Mouse (Mus musculus): Measurements from ENCODE around the gene Taar8a. TPM values are rescaled to one million over a fixed set of nuclear protein-coding genes. Genes with fewer than 3 reads are reported as not detected.
A peak's percentile ranks its signal among the peaks of the same experiment; 100 is the strongest.
"Not testable (repeated sequence)": the region's sequence is repeated elsewhere in the genome, so short reads cannot be mapped to it uniquely, and the experiment has no call there.

Taar8a gene
- total RNA-seq (2021): not detected

DNA sequence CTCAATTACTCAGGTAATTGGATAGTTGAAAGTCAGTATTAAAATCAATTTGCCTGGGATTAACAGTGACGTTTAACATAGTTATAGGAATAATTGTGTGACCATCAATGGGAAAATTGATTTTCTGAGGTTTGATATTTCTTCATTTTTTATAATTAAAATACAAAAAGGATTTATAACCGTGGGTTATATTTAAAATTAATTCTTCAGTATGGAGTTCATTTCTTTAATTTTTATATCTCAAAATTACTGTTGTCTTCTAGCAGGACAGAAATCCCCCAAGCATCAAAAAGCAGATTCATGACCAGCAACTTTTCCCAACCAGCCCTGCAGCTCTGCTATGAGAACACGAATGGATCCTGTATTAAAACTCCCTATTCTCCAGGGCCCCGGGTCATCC lies at the start of gene Taar8a:
Gene Taar8a, plus strand, starts transcription at position 301 of the 400 bp plus-strand sequence.
- DNase-seq; intact Hi-C loops (cut with DNase I): not testable (repeated sequence)

DNA sequence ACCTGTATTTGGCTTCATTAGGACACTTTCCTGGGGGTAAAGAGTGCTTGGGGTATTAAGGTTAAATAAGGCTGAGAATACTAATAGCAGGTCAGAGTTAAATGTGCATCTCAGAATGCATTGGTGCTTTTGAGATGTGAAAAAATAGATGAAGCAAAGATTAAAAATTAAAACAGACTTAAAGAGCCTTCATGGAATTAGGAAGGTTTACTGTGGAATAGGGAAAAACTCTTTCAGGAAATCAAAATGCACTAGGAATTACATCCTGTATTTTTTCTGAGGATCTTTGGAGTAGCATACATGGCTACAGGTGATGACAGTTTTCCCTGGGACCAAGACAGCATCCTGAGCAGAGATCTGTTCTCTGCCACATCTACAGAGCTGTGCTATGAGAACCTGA lies 49.4 kb upstream of the Taar8a start, which contains the start of gene Taar7d:
Gene Taar7d, plus strand, starts transcription at position 301 of the 400 bp plus-strand sequence.
- DNase-seq: no peak
- intact Hi-C loops (cut with DNase I): no loop called here

DNA sequence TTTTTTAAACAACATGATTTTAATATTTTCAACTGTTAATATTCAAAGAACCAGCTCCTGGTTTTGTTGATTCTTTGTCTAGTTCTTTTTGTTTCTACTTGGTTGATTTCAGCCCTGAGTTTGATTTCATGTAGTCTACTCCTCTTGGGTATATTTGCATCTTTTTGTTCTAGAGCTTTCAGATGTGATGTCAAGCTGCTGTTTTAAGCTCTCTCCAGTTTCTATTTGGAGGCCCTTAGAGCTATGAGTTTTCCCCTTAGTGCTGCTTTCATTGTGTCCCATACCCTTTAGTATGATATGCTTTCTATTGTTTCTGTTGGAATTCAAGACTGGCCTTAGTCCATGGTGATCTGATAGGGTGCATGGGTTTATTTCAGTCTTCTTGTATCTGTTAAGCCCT lies 45.0 kb upstream of the Taar8a start:
- no peak for DNase-seq
- intact Hi-C loops (cut with DNase I): no loop called here

DNA sequence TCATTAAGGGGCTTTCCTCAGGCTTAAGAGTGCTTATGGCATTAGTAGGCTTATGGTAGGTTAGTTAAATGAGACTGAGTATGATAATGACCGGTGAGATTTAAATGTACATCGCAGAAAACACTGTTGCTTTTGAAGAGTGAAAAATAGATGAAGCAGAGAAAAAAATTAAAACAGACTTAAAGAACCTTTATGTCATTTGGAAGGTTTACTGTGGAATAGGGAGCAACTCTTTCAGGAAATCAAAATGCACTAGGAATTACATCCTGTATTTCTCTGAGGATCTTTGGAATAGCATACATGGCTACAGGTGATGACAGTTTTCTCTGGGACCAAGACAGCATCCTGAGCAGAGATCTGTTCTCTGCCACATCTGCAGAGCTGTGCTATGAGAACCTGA lies 39.0 kb upstream of the Taar8a start, which contains the start of gene Taar7e:
Gene Taar7e, plus strand, starts transcription at position 301 of the 400 bp plus-strand sequence.
- no peak for DNase-seq

DNA sequence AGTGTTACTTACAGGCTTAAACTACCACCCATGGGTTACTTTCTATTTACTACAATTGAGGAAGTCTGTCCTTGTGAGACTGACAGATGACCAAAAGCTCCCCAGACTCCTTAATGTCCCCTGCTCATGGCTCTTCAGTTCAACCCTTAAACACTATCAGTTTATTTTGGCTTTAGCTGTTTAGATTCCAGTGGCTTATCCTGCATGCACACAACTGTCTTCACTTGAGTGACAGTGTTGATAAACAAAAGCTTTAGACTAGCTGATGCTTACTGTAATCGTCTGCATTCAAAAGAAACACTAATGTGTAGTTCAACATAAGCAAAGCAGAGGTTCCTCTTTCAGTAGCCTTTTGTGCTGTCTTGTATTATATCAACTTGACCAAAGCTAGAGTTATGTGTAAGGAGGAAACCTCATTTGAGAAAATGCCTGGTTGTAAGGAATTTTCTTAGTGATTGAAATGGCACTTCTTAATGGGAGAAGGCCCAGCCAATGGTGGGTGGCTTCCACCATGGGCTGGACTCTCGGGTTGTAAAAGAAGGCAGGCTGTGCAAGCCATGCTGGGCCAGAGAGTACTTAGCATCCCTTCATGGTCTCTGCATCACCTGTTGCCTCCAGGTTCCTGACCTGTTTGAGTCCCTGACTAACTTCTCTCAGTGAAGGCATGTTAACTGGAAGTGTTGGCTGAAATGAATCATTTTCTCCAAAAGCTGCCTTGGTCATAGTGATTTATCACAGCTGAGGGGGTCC lies 36.0 kb upstream of the Taar8a start:
- intact Hi-C loops (cut with DNase I): no loop called here
- no peak for DNase-seq

More for the DNA sequence above, 39.0 kb upstream of the Taar8a start, which contains the start of gene Taar7e:
- intact Hi-C loops (cut with DNase I): no loop called here

DNA sequence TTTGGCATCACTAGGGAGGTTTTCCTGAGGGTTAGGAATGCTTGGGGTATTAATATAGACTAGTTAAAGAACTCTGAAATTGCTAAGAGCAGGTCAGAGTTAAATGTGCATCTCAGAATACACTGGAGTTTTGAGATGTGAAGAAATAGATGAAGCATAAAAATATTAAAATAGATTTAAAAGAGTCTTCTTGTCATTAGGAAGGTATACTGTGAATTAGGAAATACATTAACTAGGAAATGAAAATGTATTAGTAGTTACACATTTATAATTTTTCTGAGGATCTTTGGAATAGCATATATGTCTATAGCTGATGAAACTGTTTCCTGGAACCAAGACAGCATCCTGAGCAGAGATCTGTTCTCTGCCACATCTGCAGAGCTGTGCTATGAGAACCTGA lies 27.1 kb upstream of the Taar8a start, which contains the start of gene Taar7f:
Gene Taar7f, plus strand, starts transcription at position 301 of the 400 bp plus-strand sequence.
- intact Hi-C loops (cut with DNase I): no loop called here
- no peak for DNase-seq

DNA sequence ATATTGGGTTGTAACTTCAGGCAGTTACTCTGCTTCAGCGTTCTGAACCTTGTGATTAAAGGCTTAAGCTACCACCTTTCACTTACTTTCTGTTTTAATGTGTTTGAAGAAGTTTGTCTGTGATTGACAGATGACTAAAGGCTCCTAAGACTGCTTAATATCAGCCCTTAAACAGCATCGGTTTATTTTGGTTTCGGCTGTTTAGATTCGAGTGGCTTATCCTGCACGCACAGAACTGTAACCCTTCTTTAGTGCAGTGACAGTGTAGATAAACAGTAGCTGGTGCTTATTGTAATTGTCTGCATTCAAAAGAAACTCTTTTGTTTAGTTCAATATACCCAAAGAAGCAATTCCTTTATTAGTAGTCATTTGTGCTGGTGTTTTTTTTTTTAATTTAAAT lies 24.3 kb upstream of the Taar8a start:
- no peak for DNase-seq
- intact Hi-C loops (cut with DNase I): no loop called here

DNA sequence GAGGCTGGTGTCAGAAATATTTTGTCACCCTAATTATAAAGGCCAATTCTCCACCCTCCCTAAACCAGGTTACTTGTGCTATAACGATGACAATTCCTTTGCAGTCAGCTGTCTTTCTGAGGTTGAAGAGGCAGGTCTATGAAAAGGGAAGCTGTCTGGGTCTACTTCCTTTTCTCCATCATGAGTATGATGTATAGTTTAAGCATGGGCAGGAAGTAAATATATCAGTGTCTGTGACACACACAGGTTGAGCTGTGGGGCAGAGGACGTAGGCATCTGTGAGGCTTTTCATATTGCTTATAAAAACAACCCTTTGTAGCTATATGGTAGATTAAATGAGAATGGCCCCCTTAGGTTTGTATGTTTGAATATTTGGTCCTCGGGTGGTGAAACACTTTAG lies 17.3 kb upstream of the Taar8a start:
- intact Hi-C loops (cut with DNase I): no loop called here
- no peak for DNase-seq

DNA sequence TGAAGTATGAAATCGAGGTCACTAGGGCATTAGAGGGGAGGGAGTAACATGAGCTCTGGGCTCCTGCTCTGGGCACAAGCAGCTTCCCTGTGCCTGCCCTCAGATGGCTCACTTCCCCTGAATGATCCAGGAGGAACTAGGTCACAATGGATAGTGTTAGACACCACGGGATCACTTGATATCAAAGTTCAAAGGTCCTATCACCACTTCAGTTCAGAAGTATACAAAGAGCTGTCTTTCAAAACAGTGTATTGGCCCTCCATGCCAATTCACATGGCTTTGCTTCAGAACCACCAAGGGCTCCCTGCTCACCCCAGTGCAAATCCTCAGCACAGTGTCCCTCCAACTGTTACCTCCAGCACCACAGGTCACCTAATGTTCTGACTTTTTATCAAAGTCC lies 1.5 kb upstream of the Taar8a start:
- DNase-seq; intact Hi-C loops (cut with DNase I): not testable (repeated sequence)

DNA sequence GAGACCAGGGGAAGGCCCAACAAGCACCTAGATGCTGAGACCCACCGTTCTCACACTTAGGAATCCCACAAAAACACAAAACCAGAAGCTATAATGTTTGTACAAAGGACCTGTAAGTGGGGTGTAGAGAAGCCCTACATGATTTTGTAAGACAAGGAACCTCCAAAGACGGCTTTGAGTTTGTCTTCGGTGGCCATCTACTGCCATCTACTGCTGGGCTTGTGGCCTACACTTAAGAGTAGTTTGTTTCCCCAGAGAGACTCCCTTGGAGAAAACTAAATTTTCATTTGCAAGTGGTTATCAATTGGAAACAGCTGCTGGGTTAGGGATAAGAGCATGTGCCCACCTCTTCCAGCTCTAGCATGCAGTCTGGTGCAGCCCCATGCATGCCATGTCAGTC lies 3.9 kb downstream of the Taar8a start:
- intact Hi-C loops (cut with DNase I): loop anchor here (2.0 kb wide), 1 partner anchor 267 kb away; no protein-coding TSS in a partner anchor

DNA sequence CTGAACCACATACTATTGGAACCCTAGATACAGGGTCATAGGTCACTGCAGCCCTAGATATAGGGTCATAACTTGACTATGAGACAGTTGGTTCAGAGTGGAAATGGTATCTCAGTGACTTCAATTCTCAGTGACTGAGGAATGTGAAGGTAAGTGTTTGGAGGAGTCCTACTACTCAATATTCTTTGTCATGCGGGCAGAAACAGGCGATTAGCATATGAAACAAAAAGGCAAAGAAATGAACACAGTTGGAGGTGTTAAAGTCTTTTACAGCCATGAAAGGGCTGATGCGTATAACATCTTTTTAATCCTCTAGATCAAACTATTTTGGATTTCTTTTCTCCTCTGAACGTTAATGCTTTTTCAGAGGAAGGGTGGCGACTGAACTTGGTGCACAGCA lies 9.6 kb downstream of the Taar8a start:
- intact Hi-C loops (cut with DNase I): no loop called here
- DNase-seq: no peak

More for the DNA sequence above, 3.9 kb downstream of the Taar8a start:
- DNase-seq: peak; percentile 32

DNA sequence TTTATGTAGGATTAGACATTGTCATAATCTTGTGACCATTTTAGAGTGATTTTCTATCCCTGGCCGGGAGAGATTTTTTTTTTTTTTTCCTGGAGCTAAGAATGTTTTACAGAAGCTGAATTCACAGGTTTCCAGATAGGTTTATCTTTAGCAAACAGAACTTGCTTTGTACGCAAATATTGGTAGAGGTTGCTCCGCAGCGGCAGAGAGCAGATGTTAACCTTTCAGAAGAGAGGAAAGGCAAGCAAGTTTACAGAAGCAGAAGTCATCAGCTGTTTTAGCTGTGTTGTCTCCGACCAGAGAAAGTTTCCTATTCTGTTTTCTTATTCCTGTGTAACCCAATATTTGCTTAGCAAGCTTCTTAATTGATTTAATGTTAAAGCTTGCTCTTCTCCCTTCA lies 10.3 kb downstream of the Taar8a start:
- no peak for DNase-seq
- intact Hi-C loops (cut with DNase I): no loop called here

DNA sequence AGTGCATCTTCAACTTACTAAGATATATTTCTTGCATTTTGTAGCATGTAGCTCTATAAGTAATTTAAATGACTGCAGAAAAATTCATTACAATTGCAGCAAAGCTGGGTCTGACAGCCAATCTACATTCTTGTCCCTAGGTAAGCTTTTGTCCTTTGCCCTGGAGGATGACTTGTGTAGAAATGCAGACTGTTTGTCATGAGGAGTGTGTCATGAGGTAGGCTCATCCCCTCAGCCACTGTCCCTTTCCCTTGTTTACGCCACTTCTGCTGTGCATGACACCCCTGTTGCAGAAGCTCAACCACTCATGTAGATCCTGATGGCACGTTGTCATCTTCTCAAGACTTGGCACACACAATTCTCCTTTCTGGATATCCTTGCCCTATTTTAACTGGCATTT lies 10.9 kb downstream of the Taar8a start:
- no peak for DNase-seq
- intact Hi-C loops (cut with DNase I): no loop called here

DNA sequence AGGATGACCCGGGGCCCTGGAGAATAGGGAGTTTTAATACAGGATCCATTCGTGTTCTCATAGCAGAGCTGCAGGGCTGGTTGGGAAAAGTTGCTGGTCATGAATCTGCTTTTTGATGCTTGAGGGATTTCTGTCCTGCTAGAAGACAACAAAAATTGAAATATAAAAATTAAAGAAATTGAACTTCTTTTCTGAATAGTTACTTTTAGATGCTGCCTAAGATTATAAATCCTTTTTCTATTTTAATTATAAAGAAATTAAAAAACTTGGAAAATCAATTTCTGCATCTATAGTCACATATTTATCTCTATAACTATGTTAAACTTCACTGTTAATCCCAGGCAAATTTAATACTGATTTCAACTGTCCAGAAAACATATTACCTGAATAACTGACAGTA lies 15.9 kb downstream of the Taar8a start, which contains the start of gene Taar8b:
Gene Taar8b, minus strand, starts transcription at position 101 of the 400 bp plus-strand sequence.
- intact Hi-C loops (cut with DNase I): no loop called here
- DNase-seq: no peak

DNA sequence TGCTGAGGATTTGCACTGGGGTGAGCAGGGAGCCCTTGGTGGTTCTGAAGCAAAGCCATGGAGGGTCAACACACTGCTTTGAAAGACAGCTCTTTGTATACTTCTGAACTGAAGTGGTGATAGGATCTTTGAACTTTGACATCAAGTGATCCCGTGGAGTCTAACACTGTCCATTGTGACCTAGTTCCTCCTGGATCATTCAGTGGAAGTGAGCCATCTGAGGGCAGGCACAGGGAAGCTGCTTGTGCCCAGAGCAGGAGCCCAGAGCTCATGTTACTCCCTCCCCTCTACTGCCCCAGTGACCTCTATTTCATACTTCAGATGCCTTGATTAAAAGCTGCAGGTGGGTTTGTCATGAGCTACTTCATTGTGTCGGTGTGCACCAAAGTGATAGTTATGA lies 20.7 kb downstream of the Taar8a start:
- DNase-seq; intact Hi-C loops (cut with DNase I): not testable (repeated sequence)

DNA sequence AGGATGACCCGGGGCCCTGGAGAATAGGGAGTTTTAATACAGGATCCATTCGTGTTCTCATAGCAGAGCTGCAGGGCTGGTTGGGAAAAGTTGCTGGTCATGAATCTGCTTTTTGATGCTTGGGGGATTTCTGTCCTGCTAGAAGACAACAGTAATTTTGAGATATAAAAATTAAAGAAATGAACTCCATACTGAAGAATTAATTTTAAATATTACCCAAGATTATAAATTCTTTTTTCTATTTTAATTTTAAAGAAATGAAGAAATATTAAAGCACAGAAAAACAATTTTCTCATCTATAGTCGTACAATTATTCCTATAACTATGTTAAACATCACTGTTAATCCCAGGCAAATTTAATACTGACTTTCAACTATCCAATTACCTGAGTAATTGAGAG lies 25.5 kb downstream of the Taar8a start, which contains the start of gene Taar8c:
Gene Taar8c, minus strand, starts transcription at position 101 of the 400 bp plus-strand sequence.
- intact Hi-C loops (cut with DNase I); DNase-seq: not testable (repeated sequence)

DNA sequence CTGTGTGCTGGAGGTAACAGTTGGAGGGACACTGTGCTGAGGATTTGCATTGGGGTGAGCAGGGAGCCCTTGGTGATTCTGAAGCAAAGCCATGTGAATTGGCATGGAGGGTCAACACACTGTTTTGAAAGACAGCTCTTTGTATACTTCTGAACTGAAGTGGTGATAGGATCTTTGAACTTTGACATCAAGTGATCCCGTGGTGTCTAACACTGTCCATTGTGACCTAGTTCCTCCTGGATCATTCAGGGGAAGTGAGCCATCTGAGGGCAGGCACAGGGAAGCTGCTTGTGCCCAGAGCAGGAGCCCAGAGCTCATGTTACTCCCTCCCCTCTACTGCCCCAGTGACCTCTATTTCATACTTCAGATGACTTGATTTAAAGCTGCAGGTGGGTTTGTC lies 27.0 kb downstream of the Taar8a start:
- DNase-seq; intact Hi-C loops (cut with DNase I): not testable (repeated sequence)

DNA sequence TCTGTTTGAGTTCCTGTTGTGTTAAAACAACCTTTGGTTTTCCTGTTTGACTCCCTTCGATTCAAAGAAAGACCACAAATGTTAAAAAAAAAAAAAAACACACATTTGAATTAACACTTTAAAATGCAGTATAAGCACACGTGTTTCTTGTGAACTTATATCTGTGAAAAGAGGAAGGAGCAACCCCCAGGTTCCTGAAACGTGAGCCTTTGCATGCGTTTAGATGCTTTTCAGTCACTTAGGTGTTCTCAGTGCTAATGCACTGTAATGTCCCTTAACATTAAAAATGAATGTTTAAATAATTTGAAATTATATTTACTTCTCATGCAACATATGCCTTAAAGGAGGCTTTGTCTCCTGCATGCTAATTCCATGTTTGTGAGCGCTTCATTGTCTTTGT lies 31.4 kb downstream of the Taar8a start:
- no peak for DNase-seq
- intact Hi-C loops (cut with DNase I): no loop called here

DNA sequence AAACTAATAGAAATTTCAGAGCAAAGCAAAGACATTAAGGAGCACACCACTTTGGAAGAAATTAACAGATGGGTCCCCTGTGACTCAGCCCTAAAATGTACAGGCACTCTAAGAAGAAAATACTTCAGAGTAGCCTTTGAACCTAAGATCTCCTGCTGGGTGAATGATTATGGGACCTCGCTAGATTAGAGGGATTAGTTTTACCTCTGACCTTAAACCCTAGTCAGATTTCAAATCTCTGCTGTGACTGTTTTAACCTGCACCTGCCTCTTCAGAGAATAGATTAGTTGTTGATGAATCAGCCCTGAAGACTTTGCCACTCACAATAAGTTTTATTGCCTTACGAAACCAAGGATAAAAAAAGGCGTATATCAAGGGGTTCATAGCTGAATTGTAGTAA lies 31.9 kb downstream of the Taar8a start:
- intact Hi-C loops (cut with DNase I): no loop called here

DNA sequence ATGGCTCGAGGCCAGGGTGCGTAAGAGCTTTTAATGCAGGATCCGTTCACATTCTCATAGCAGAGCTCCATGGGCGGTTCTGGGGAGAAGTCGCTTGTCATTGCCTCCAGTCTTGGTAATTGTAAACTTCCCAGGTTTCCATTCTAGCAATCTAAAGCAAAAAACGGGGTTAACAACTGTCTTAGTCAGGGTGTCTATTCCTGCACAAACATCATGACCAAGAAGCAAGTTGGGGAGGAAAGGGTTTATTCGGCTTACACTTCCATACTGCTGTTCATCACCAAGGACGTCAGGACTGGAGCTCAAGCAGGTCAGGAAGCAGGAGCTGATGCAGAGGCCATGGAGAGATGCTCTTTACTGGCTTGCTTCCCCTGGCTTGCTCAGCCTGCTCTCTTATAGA lies 33.1 kb downstream of the Taar8a start, which contains the start of gene Taar9:
Gene Taar9, minus strand, starts transcription at position 101 of the 400 bp plus-strand sequence.
- DNase-seq; intact Hi-C loops (cut with DNase I): not testable (repeated sequence)

More for the DNA sequence above, 31.9 kb downstream of the Taar8a start:
- no peak for DNase-seq

DNA sequence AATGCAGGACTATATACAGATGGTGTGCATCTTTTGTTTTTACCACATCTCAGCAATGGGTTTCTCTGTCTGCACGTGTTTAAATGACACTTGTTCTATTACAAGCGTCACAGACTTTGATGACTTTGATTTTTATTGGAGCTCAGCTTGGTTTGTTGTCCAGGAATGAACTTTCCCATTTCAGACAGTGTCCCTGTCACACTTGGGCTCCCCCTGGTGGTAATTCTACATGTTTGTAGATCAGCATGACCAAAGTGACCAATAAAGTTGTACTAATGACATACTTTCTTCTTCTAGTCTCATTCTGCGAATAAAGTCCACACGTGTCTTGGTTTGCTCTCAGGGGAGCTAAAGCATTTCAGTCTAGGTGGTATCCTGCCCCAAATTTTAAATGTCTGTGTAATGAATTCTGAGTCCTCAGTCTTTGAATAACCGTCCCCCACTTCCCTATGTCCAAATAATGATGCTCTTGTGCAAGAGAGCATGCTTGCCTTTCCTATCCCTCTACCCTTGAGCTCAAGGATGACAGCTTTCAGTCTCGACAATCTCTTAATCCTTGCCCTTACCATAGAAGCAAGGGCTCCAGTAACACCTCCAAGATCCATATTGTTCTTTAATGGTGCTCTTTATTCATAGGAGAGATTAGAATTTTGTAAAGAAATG lies 34.9 kb downstream of the Taar8a start:
- DNase-seq: peak; percentile 46
- intact Hi-C loops (cut with DNase I): loop anchor here (10.0 kb wide), 1 partner anchor 136 kb away; the partner anchor contains the start of gene Taar5
